Mouse (Mus musculus) T-helper 1 cell (primary cell): ENCODE results near the gene Cdc34.

ENCODE experiments used
- in situ Hi-C: fragments of 300-600 bp; cut with MboI, MseI; formaldehyde crosslinking; loops from one replicate; pipeline ENCODE4 v1.15.1; 2025; ENCODE audit warnings: high pct_unique_total_duplicates

Gene Cdc34

GRCm38 (mm10) chr10:79670071-79670888, 11.7 kb upstream of the Cdc34 start:
- in situ Hi-C loops, result no loop called here

GRCm38 (mm10) chr10:79671396-79672087, 10.5 kb upstream of the Cdc34 start:
- in situ Hi-C loops, result no loop called here

- in situ Hi-C loops, result no loop called here
Observed at GRCm38 (mm10) chr10:79672088-79672455, 9.9 kb upstream of the Cdc34 start.

GRCm38 (mm10) chr10:79673054-79673453, 8.9 kb upstream of the Cdc34 start:
- in situ Hi-C loops, result no loop called here

GRCm38 (mm10) chr10:79675346-79676035, 6.5 kb upstream of the Cdc34 start:
- in situ Hi-C loops, result no loop called here

GRCm38 (mm10) chr10:79680606-79681495, 1.1 kb upstream of the Cdc34 start:
- in situ Hi-C loops, result no loop called here

- in situ Hi-C loops, result no loop called here
Observed at GRCm38 (mm10) chr10:79682551-79682915, 538 bp downstream of the Cdc34 start.

- in situ Hi-C loops, result no loop called here
Observed at GRCm38 (mm10) chr10:79682916-79683582, 1.1 kb downstream of the Cdc34 start.

GRCm38 (mm10) chr10:79683726-79684640, 2.0 kb downstream of the Cdc34 start:
- in situ Hi-C loops, result no loop called here

- in situ Hi-C loops, result no loop called here
Observed at GRCm38 (mm10) chr10:79684770-79685600, 3.0 kb downstream of the Cdc34 start.

- in situ Hi-C loops, result no loop called here
Observed at GRCm38 (mm10) chr10:79686219-79686618, 4.2 kb downstream of the Cdc34 start.

GRCm38 (mm10) chr10:79686691-79687090, 4.7 kb downstream of the Cdc34 start:
- in situ Hi-C loops, result no loop called here

GRCm38 (mm10) chr10:79687513-79687912, 5.5 kb downstream of the Cdc34 start:
- in situ Hi-C loops, result no loop called here

GRCm38 (mm10) chr10:79688720-79689119, 6.7 kb downstream of the Cdc34 start, which contains the start of gene Gzmm:
Gzmm (plus strand) TSS chr10:79689020.
- in situ Hi-C loops, result no loop called here

GRCm38 (mm10) chr10:79689178-79689577, 7.2 kb downstream of the Cdc34 start:
- in situ Hi-C loops, result no loop called here

- in situ Hi-C loops, result no loop called here
Observed at GRCm38 (mm10) chr10:79691986-79692548, 10.1 kb downstream of the Cdc34 start.

GRCm38 (mm10) chr10:79693580-79694378, 11.8 kb downstream of the Cdc34 start:
- in situ Hi-C loops, result no loop called here

- in situ Hi-C loops, result no loop called here
Observed at GRCm38 (mm10) chr10:79694379-79694655, 12.3 kb downstream of the Cdc34 start.
